Mouse (Mus musculus) kidney, postnatal 0 days (tissue): Measurements from ENCODE around the gene Cipc. TPM values are rescaled to one million over a fixed set of nuclear protein-coding genes. Genes with fewer than 3 reads are reported as not detected.

Source experiments
- ATAC-seq: fragments of 200-750 bp; cut with Nextera tagmentation; replicated peaks from 2 replicates; pipeline ENCODE4 v1.8.0; 2017; ENCODE audit warnings: low read depth, moderate number of reproducible peaks, moderate TSS enrichment, moderate library complexity; ENCODE audit not compliant: low FRiP score
- DNase-seq: peaks from one replicate; pipeline ENCODE4 v3.0.0-alpha.2; 2016; ENCODE audit warnings: low spot score
- H3K27ac ChIP-seq: fragments of 300-500 bp; sonication (generic); 2 replicates; pipeline ENCODE4 v1.5.1; 2014; ENCODE audit warnings: mild to moderate bottlenecking
- H3K27me3 ChIP-seq: fragments of 300-500 bp; sonication (generic); 2 replicates; pipeline ENCODE4 v1.6.1; 2014; ENCODE audit warnings: low read length, mixed read lengths; ENCODE audit not compliant: insufficient read depth
- H3K36me3 ChIP-seq: fragments of 300-500 bp; sonication (generic); 2 replicates; pipeline ENCODE4 v1.6.1; 2014; ENCODE audit warnings: low read length, mixed read lengths; ENCODE audit not compliant: insufficient read depth
- H3K4me1 ChIP-seq: fragments of 300-500 bp; sonication (generic); replicated peaks from 2 replicates; pipeline ENCODE4 v1.6.1; 2014; ENCODE audit warnings: antibody characterized with exemption, low read length, mixed read lengths; ENCODE audit not compliant: insufficient read depth
- H3K4me2 ChIP-seq: fragments of 300-500 bp; sonication (generic); 2 replicates; pipeline ENCODE4 v1.6.1; 2014; ENCODE audit warnings: mild to moderate bottlenecking, low read length, moderate library complexity, mixed read lengths
- H3K4me3 ChIP-seq: fragments of 300-500 bp; sonication (generic); replicated peaks from 2 replicates; pipeline ENCODE4 v1.5.1; 2014; ENCODE audit warnings: low read depth, low read length
- H3K9ac ChIP-seq: fragments of 300-500 bp; sonication (generic); 2 replicates; pipeline ENCODE4 v1.6.1; 2014; ENCODE audit warnings: low read depth, low read length
- H3K9me3 ChIP-seq: fragments of 300-500 bp; sonication (generic); replicated peaks from 2 replicates; pipeline ENCODE4 v1.6.1; 2016; ENCODE audit warnings: low read length, inconsistent platforms, mixed read lengths
- CTCF ChIP-seq: IDR thresholded peaks from 2 replicates; pipeline ENCODE4 v1.5.1; 2016; ENCODE audit warnings: antibody characterized with exemption, low read depth, mild to moderate bottlenecking, moderate library complexity
- WGBS: fragments of 180-500 bp; shearing (Covaris S2); extraction: QIAGEN DNeasy Blood & Tissue Kit; methylation state at CpG from one replicate; pipeline ENCODE4 v1.1.7; 2014; 5-methylcytosine and 5-hydroxymethylcytosine counted together
- polyA plus RNA-seq: library from polyadenylated mRNA; unstranded; fragments of >200 nt; fragmentation: Nextera tagmentation; extraction: Ambion mirVana; gene quantifications from 2 replicates; pipeline ENCODE4 v1.2.1, GENCODE M21; 2015

Cipc gene
- polyA plus RNA-seq, 1 experiment from 2014 or later, result 14.8 TPM

- peak; percentile 27 for ATAC-seq
- Histone ChIP-seq H3K4me2 (peak overlapping the region; percentile 80), H3K9ac (peak overlapping the region; percentile 68), H3K27me3 (no peaks in the 10 kb centered on the region), H3K27ac (peak overlapping the region; percentile 99), H3K4me3 (peak overlapping the region; percentile 62), H3K9me3 (no peaks in the 10 kb centered on the region), H3K36me3 (no peaks in the 10 kb centered on the region), H3K4me1 (peaks cover 16% of the 10 kb centered on the region)
- WGBS, result 13% methylated on average over 26 of the region's 26 CpGs
- no peak for TF ChIP-seq CTCF
- peak; percentile 23 for DNase-seq
Measured at GRCm38 (mm10) chr12:86947681-86948401, 998 bp downstream of the Cipc start.

DNA sequence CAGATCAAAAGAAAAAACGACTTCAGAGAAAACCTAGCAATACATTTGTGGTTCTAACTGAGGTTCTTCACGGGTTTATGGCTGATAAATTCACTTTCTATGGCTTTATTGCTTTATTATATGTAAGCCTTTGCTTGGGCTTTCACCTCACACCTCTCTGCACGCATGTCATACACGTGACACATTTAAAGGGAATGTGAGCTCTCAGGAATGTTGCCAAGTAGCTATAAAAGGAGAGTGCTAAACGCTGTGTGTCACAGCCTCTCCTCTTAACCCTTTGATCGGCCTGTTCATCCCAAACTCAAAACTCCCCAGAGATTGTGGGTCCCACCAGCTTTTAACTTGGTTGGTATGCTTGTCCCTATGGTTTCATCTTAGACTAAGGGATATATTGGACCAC lies 1.8 kb downstream of the Cipc start:
- Histone ChIP-seq H3K4me2 (peak overlapping the region; percentile 80; the same call in 1 of the 2 replicates), H3K27ac (0 out of 2 replicates have a peak overlapping the region, but pooled peaks have one; percentile 99), H3K9ac (no peak overlapping the region), H3K36me3 (no peaks in the 10 kb centered on the region), H3K4me3 (no peak overlapping the region), H3K9me3 (no peaks in the 10 kb centered on the region), H3K27me3 (no peaks in the 10 kb centered on the region), H3K4me1 (peaks cover 16% of the 10 kb centered on the region)
- no peak for TF ChIP-seq CTCF
- ATAC-seq, result no peak
- WGBS, result 15% methylated on average over 6 of the region's 6 CpGs
- DNase-seq, result peak; percentile 68

- peaks cover 16% of the 10 kb centered on the region for H3K4me1 ChIP-seq
- ATAC-seq (no peak), DNase-seq (no peak)
- no peak for TF ChIP-seq CTCF
- 68% methylated on average over 9 of the region's 9 CpGs for WGBS
- no peaks in the 10 kb centered on the region for H3K27me3 ChIP-seq
- no peak overlapping the region for H3K4me3 ChIP-seq
- 0 out of 2 replicates have a peak, but pooled peaks cover 5% of the 10 kb centered on the region for H3K36me3 ChIP-seq
- no peak overlapping the region for H3K9ac ChIP-seq
- H3K9me3 ChIP-seq, result no peaks in the 10 kb centered on the region
- H3K4me2 ChIP-seq, result no peak overlapping the region
- no peak overlapping the region for H3K27ac ChIP-seq
Measured at GRCm38 (mm10) chr12:86949501-86949900, 2.7 kb downstream of the Cipc start.

DNA sequence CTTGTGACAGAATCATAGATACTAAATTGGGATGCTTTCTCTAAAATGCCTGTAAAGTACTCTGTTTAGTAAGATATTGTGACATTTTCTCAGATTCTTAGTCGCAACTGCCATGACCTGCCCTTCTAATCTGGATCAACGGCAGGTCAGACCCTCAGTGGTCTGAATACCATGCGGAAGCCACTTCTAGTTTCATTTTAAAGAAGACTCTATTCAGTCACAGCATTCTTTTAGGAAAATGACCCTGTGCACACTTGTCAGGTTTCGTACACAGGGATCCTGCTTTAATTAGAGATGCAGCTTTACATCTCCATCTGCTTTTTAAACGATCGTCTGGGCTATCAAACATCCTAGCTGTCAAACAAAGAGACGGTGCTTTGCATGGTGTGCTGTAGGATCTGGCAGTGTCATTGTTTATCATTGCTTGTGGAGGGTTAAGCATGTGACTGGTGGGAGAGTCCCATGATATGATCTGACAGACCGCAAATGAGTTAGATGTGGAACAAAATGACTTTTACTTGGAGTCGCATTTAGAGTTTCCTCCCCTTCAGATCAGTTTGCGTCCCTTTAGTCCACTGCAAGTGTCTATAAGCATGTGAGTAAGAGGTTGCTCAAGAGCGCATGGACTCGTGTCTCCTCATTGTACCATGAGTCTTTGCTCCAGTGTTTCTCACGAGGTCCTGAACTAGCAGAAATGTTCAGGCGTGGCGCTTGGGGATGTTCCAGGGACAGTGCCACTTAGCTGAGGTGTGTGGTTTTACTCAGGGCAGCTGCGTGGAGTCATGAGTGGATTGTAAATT lies 3.5 kb downstream of the Cipc start:
- H3K36me3 ChIP-seq, result 0 out of 2 replicates have a peak, but pooled peaks cover 5% of the 10 kb centered on the region
- no peak for TF ChIP-seq CTCF
- H3K27me3 ChIP-seq, result no peaks in the 10 kb centered on the region
- peaks cover 16% of the 10 kb centered on the region for H3K4me1 ChIP-seq
- no peak overlapping the region for H3K9ac ChIP-seq
- H3K4me2 ChIP-seq, result no peak overlapping the region
- 70% methylated on average over 16 of the region's 16 CpGs for WGBS
- no peaks in the 10 kb centered on the region for H3K9me3 ChIP-seq
- ATAC-seq (no peak), DNase-seq (no peak)
- H3K4me3 ChIP-seq, result no peak overlapping the region
- H3K27ac ChIP-seq, result no peak overlapping the region

GRCm38 (mm10) chr12:86950961-86951360 lies 4.1 kb downstream of the Cipc start:
- no peak for DNase-seq
- no peak overlapping the region for H3K9ac ChIP-seq
- H3K4me3 ChIP-seq, result no peak overlapping the region
- 97% methylated on average over 3 of the region's 3 CpGs for WGBS
- no peaks in the 10 kb centered on the region for H3K9me3 ChIP-seq
- no peaks in the 10 kb centered on the region for H3K27me3 ChIP-seq
- H3K27ac ChIP-seq, result no peak overlapping the region
- H3K4me1 ChIP-seq, result peaks cover 16% of the 10 kb centered on the region
- no peak for ATAC-seq
- no peak overlapping the region for H3K4me2 ChIP-seq
- TF ChIP-seq CTCF, result no peak
- H3K36me3 ChIP-seq, result 0 out of 2 replicates have a peak, but pooled peaks cover 5% of the 10 kb centered on the region

GRCm38 (mm10) chr12:86952331-86952850 lies 5.5 kb downstream of the Cipc start:
- DNase-seq (no peak), ATAC-seq (no peak)
- Histone ChIP-seq H3K27ac (no peak overlapping the region), H3K9me3 (no peaks in the 10 kb centered on the region), H3K27me3 (no peaks in the 10 kb centered on the region), H3K4me3 (no peak overlapping the region), H3K4me1 (peaks cover 16% of the 10 kb centered on the region), H3K4me2 (no peak overlapping the region), H3K9ac (no peak overlapping the region), H3K36me3 (peaks cover 8% of the 10 kb centered on the region; the same call in 1 of the 2 replicates)
- no peak for TF ChIP-seq CTCF
- WGBS, result 89% methylated on average over 10 of the region's 10 CpGs
